Mouse (Mus musculus): Measurements from ENCODE around the gene E4f1.

DNA sequence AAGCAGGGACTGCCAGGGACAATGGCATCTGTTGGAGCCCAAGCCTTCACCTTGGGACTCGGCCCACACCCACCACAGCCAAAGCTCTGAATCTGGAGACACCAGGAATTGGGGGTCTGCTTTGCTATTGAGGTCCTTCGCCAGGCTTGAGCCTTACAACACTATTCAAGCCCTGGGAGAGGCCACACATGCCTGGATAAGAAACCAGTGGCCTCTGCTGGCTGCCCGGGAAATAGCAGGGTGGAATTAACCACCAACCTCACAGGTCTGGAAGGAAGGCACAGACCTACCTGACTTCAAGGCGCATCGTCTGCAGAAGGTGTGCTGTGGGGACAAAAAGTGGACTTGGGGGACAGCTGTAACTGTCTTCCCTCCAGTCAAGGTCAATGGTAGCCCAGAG is 43.5 kb upstream of the E4f1 start:
- TF ChIP-seq POLR2A (IDR thresholded peaks at IDR 0.05; ENCODE audit: borderline replicate concordance, insufficient read depth, low read length) (no peak), CTCF (IDR thresholded peaks at IDR 0.05; ENCODE audit: borderline replicate concordance, insufficient read depth, low read depth, low read length) (peak; percentile 72; the same call in 1 of the 2 replicates)

Data from cerebellum, adult 2 months (tissue).